Mouse (Mus musculus) limb, embryonic 11.5 days (tissue): ENCODE measurements around the gene Baz2b. TPM values are rescaled to one million over a fixed set of nuclear protein-coding genes. Genes with fewer than 3 reads are reported as not detected.

Experiments
- ATAC-seq: fragments of 200-750 bp; cut with Nextera tagmentation; 2 replicates; pipeline ENCODE4 v1.8.0; 2017; ENCODE audit warnings: low read depth; ENCODE audit not compliant: insufficient number of reproducible peaks, low FRiP score, low TSS enrichment
- DNase-seq: peaks from one replicate; pipeline ENCODE4 v3.0.0-alpha.2; 2015; ENCODE audit warnings: low spot score
- H3K27ac ChIP-seq: fragments of 300-500 bp; sonication (generic); replicated peaks from 2 replicates; pipeline ENCODE4 v1.5.1; 2014; ENCODE audit warnings: low read depth, mild to moderate bottlenecking, low read length
- H3K27me3 ChIP-seq: fragments of 300-500 bp; sonication (generic); 2 replicates; pipeline ENCODE4 v1.6.1; 2014; ENCODE audit warnings: mild to moderate bottlenecking, low read length, mixed read lengths; ENCODE audit not compliant: control insufficient read depth, insufficient read depth
- H3K36me3 ChIP-seq: fragments of 300-500 bp; sonication (generic); 2 replicates; pipeline ENCODE4 v1.6.1; 2014; ENCODE audit warnings: mild to moderate bottlenecking, low read length, moderate library complexity, mixed read lengths; ENCODE audit not compliant: control insufficient read depth, insufficient read depth
- H3K4me1 ChIP-seq: fragments of 300-500 bp; sonication (generic); 2 replicates; pipeline ENCODE4 v1.6.1; 2014; ENCODE audit warnings: low read length, mixed read lengths; ENCODE audit not compliant: control insufficient read depth, insufficient read depth
- H3K4me2 ChIP-seq: fragments of 300-500 bp; sonication (generic); 2 replicates; pipeline ENCODE4 v1.6.1; 2014; ENCODE audit warnings: low read depth, mild to moderate bottlenecking, moderate library complexity; ENCODE audit not compliant: severe bottlenecking
- H3K4me3 ChIP-seq: fragments of 300-500 bp; sonication (generic); 2 replicates; pipeline ENCODE4 v1.5.1; 2014; ENCODE audit warnings: low read depth, low read length
- H3K9ac ChIP-seq: fragments of 300-500 bp; sonication (generic); 2 replicates; pipeline ENCODE4 v1.6.1; 2014; ENCODE audit warnings: mild to moderate bottlenecking, low read length
- H3K9me3 ChIP-seq: fragments of 300-500 bp; sonication (generic); 2 replicates; pipeline ENCODE4 v1.6.1; 2016; ENCODE audit warnings: low read length; ENCODE audit not compliant: control insufficient read depth
- WGBS: fragments of 180-500 bp; shearing (Covaris S2); extraction: QIAGEN DNeasy Blood & Tissue Kit; methylation state at CpG from one replicate; pipeline ENCODE4 v1.1.7; 2014; 5-methylcytosine and 5-hydroxymethylcytosine counted together
- polyA plus RNA-seq: library from polyadenylated mRNA; unstranded; fragments of >200 nt; fragmentation: Nextera tagmentation; extraction: Ambion mirVana; gene quantifications from 2 replicates; pipeline ENCODE4 v1.2.1, GENCODE M21; 2014

Baz2b gene
- polyA plus RNA-seq: 64.2 and 66.0 TPM in 2 replicates

DNA sequence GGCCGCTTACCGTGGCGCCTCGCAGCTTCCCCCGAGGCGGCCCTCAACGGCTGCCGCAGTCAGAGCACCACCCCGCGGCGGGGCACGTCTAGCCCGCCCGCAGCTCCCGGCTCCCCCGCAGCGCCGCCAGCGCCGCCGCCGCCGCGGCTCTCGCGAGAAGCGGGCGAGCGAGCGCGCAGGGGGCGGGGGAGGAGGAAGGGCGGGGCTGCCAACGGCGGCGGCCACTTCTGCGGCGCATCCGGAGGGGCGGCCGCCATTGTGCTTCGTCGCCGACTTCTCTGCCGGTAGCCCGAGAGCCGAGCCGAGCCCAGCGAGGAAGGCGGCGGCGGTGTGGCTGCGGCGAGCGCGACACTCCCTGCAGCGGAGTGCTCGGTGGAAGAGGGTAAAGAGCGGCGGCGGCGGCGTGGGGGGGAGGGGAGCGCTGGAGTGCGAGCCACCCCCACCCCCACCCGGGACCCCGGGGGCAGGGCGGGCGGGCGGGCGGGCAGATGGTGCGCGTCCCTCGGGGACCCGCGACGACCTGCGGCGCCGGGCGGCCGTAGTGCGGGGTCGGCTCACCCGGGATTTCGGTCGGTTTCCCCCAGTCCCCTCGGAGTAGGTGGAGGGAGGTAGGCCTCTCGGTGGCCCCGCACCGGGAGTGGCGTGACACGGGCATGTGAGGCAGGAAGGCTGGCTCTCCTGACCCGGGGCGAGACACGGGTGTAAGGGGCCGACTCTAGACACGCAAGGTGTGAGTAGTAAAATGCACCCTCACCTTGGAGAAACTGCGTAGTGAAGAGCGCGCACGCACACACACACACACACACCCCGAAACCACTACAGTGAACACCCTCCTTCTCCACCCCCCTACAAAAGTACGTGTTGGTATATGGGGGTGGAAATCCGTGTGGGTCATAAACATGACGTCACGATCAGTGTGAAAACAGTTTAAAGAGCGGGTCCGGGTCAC lies at the start of gene Baz2b, which contains the start of gene March7:
Gene Baz2b (minus strand): TSS at position 137 of the 949 bp plus-strand sequence.
Gene March7 (plus strand): TSS at position 185 of the 949 bp plus-strand sequence.
- Histone ChIP-seq H3K4me2 (peak within 1 kb of the TSS; percentile 63), H3K27ac (peak within 1 kb of the TSS; percentile 79), H3K36me3 (no peaks in the 10 kb centered on the region), H3K9me3 (no peaks in the 10 kb centered on the region), H3K9ac (peak within 1 kb of the TSS; percentile 97), H3K4me3 (peak within 1 kb of the TSS; percentile 86), H3K4me1 (peaks cover 10% of the 10 kb centered on the region), H3K27me3 (no peaks in the 10 kb centered on the region)
- DNase-seq (peak; percentile 88), ATAC-seq (peak; percentile 87)
- WGBS: under 1% methylated on average over 62 of the region's 109 CpGs

DNA sequence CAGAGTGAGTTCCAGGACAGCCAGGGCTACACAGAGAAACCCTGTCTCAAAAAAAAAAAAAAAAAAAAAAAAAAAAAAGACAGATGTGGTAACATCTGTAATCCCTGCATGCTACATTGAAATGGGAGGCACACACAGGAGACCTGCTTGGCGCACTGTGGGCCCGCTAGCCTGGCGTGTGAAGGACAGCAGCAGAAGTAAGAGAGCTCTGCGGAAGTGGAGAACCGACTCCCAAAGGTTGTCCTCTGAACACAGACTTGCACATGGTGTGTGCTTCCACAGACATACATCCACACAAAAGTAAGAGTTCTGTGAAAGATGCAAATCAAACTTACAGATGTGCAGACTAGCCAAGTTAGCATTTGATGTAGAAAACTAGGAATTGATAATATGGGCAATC lies 49.5 kb upstream of the Baz2b start:
- DNase-seq (no peak), ATAC-seq (no peak)
- Histone ChIP-seq H3K27me3 (no peaks in the 10 kb centered on the region), H3K4me2 (no peak overlapping the region), H3K36me3 (peaks cover 3% of the 10 kb centered on the region; the same call in 1 of the 2 replicates), H3K4me3 (no peak overlapping the region), H3K4me1 (no peaks in the 10 kb centered on the region), H3K27ac (no peak overlapping the region), H3K9me3 (no peaks in the 10 kb centered on the region), H3K9ac (no peak overlapping the region)
- WGBS: 98% methylated on average over 5 of the region's 5 CpGs

DNA sequence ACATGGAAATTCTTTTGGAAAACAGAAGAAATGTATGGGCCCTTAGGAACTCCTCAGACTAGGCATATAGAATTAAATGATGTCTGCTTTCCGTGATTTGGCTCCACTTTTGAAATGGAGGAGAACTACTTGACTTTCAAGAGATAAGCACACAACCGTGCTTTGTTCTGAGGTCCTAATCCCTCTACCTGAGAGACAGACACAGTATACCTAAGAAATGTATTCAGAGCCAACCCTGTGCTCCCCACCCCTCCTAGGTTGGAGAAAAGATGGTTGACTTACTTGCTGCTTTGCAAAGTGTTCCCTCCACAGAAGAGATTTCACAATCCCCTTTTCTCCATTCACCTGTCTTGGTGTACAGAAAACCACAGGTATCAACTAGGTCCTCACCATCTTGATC lies 47.1 kb upstream of the Baz2b start:
- H3K4me2 ChIP-seq: no peak overlapping the region
- WGBS: 92% methylated on average over 2 of the region's 2 CpGs
- H3K9ac ChIP-seq: no peak overlapping the region
- H3K36me3 ChIP-seq: peaks cover 4% of the 10 kb centered on the region; the same call in 1 of the 2 replicates
- ATAC-seq: no peak
- no peaks in the 10 kb centered on the region for H3K27me3 ChIP-seq
- no peak overlapping the region for H3K27ac ChIP-seq
- H3K4me3 ChIP-seq: no peak overlapping the region
- no peaks in the 10 kb centered on the region for H3K4me1 ChIP-seq
- DNase-seq: no peak
- no peaks in the 10 kb centered on the region for H3K9me3 ChIP-seq

DNA sequence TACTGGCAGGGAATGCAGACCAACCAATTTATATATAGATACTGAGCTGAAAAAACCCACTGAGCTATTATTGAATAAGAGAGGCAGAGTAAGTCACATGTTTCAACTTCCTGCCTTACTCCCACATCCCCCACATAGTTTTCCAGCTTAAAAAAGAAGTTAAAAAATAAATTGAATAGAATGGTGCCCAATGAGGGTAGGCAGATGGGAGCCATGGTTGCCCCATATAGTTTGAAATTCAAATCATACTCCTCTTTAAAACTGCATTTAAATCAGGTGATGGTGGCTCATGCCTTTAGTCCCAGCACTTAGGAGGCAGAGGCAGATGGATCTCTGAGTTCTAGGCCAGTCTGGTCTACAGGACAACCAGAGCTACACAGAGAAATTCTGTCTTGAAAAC lies 43.9 kb upstream of the Baz2b start:
- no peak overlapping the region for H3K9ac ChIP-seq
- H3K27ac ChIP-seq: no peak overlapping the region
- H3K4me1 ChIP-seq: no peaks in the 10 kb centered on the region
- H3K27me3 ChIP-seq: no peaks in the 10 kb centered on the region
- H3K4me3 ChIP-seq: no peak overlapping the region
- H3K4me2 ChIP-seq: no peak overlapping the region
- peaks cover 6% of the 10 kb centered on the region; the same call in 1 of the 2 replicates for H3K36me3 ChIP-seq
- DNase-seq: no peak
- ATAC-seq: no peak
- H3K9me3 ChIP-seq: no peaks in the 10 kb centered on the region

DNA sequence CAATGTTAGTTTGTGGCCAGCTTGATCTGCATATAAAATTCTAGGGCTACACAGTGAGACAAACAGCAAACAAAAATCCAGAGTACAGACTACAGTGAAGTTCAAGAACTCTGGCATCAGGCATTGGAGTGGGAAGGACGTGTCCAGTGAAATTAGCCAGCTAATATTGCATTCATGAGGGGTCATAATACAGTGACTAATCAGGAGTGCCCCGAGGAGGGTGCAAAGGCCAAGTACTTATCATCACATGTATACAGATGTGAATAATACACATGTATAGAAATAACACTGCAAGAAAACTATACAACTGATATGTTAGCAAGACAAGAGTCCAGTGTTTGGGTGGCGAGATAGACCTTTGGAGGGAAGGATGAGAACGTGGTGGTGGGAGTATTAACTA lies 43.1 kb upstream of the Baz2b start:
- WGBS: 85% methylated on average over 4 of the region's 4 CpGs

DNA sequence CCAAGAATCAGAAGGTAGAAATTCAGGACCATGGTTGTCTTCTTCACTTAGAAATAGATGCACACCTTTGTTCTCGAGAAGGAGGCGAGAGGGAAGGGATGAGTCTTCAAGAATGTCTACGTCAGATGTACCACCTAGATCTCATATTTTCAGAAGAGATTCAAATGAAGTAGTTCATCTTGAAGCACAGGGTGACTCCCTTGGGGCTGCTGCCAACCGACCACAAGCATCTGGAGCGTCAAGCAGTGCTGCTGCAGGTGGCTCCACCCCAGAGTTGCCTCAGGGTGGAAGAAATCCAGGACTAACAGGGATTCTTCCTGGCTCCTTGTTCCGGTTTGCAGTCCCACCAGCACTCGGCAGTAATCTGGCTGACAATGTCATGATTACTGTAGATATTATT lies 24.9 kb upstream of the Baz2b start:
- Histone ChIP-seq H3K27ac (no peak overlapping the region), H3K36me3 (peaks cover 14% of the 10 kb centered on the region; the same call in 1 of the 2 replicates), H3K27me3 (no peaks in the 10 kb centered on the region), H3K4me2 (no peak overlapping the region), H3K9me3 (no peaks in the 10 kb centered on the region), H3K9ac (no peak overlapping the region), H3K4me3 (no peak overlapping the region), H3K4me1 (no peaks in the 10 kb centered on the region)
- WGBS: 93% methylated on average over 7 of the region's 7 CpGs
- ATAC-seq (no peak), DNase-seq (no peak)

More for the DNA sequence above, 43.1 kb upstream of the Baz2b start:
- no peak overlapping the region for H3K9ac ChIP-seq
- H3K9me3 ChIP-seq: no peaks in the 10 kb centered on the region
- H3K36me3 ChIP-seq: peaks cover 6% of the 10 kb centered on the region; the same call in 1 of the 2 replicates
- H3K4me1 ChIP-seq: no peaks in the 10 kb centered on the region
- H3K4me2 ChIP-seq: no peak overlapping the region
- no peaks in the 10 kb centered on the region for H3K27me3 ChIP-seq
- no peak overlapping the region for H3K27ac ChIP-seq
- ATAC-seq: no peak
- no peak overlapping the region for H3K4me3 ChIP-seq
- DNase-seq: no peak

DNA sequence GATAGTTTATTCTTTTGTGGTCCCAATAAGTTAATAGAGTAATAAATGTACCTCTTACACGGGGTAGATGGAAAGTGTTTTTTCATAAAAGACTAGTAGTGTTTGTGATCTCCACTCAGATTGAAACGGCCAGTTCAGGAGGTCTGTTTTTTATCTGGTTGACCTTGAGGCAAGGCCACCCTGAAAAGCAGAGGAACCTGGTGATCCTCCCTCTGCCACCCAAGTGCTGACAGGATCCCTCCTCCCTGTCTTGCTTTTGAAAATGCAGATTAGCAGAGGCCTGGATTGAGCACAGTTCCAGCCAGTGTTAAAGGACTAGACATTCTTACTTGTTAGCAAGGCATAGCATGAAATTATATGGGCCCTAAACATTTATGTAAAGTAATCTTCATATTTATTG lies 23.5 kb upstream of the Baz2b start:
- no peaks in the 10 kb centered on the region for H3K9me3 ChIP-seq
- DNase-seq: no peak
- no peaks in the 10 kb centered on the region for H3K4me1 ChIP-seq
- H3K9ac ChIP-seq: no peak overlapping the region
- no peaks in the 10 kb centered on the region for H3K27me3 ChIP-seq
- H3K4me2 ChIP-seq: no peak overlapping the region
- WGBS: 71% methylated on average over 2 of the region's 2 CpGs
- no peak for ATAC-seq
- H3K27ac ChIP-seq: no peak overlapping the region
- peaks cover 12% of the 10 kb centered on the region; the same call in 1 of the 2 replicates for H3K36me3 ChIP-seq
- no peak overlapping the region for H3K4me3 ChIP-seq

DNA sequence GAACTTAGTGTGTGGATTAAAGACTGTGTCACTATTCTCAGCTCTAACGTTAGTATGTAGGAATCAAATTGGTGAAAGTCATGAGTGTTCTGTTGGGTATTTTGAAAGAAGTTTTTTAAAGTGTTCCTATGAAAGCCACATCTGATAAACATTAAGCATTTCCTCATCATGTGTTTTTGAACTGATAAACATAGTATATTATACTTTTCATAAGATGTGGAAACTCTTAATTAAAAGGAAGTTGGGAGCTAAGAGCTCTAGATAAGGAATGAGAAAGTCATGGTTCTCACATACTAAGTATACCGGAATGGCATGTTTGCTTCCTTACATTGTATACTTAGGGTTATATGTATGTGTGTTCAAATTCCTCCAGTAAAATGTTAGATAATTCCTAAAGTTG lies 20.7 kb upstream of the Baz2b start:
- H3K4me2 ChIP-seq: no peak overlapping the region
- DNase-seq (no peak), ATAC-seq (no peak)
- H3K9ac ChIP-seq: no peak overlapping the region
- H3K4me1 ChIP-seq: no peaks in the 10 kb centered on the region
- no peak overlapping the region for H3K27ac ChIP-seq
- H3K4me3 ChIP-seq: no peak overlapping the region
- WGBS: 93% methylated on average over 2 of the region's 2 CpGs
- no peaks in the 10 kb centered on the region for H3K9me3 ChIP-seq
- H3K36me3 ChIP-seq: peaks cover 10% of the 10 kb centered on the region; the same call in 1 of the 2 replicates
- no peaks in the 10 kb centered on the region for H3K27me3 ChIP-seq
